Mouse (Mus musculus) cortical plate, adult 2 months (tissue): Measurements from ENCODE around the gene Hs6st1.

Experiments used
- CTCF ChIP-seq: fragments of 200-500 bp; IDR thresholded peaks from 2 replicates; pipeline ENCODE4 v1.5.1; 2011; ENCODE audit warnings: mild to moderate bottlenecking, control low read depth, low read length; ENCODE audit not compliant: insufficient read depth; ENCODE audit errors: extremely low read depth
- POLR2A ChIP-seq: fragments of 200-500 bp; IDR thresholded peaks from 2 replicates; pipeline ENCODE4 v1.6.1; 2011; ENCODE audit warnings: mild to moderate bottlenecking, low read length, control low read depth; ENCODE audit not compliant: insufficient read depth; ENCODE audit errors: extremely low read depth

DNA sequence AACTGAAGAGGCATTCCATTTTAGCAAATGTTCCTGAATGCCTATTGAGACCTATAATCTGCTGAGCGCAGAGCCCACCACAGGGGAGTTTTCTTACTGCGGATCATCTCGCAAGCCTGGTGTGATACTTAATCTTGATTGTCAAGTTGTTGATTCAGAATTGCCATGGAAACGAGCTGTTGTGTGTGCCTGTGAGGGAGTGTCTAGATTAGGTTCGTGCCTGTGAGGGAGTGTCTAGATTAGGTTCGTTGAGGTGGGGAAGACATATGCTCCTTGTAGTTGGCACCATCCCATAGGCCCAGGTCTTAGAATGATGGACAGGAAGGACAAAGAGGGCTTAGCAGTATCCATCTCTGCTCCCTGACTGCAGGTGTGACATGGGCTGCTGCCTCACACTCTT is 23.0 kb downstream of the Hs6st1 start:
- TF ChIP-seq CTCF (no peak), POLR2A (no peak)
